Mouse (Mus musculus) midbrain, embryonic 15.5 days (tissue): ENCODE measurements around the gene Med22. TPM values are rescaled to one million over a fixed set of nuclear protein-coding genes. Genes with fewer than 3 reads are reported as not detected.

Experiments used
- ATAC-seq: fragments of 200-750 bp; cut with Nextera tagmentation; replicated peaks from 2 replicates; pipeline ENCODE4 v1.8.0; 2017; ENCODE audit warnings: moderate TSS enrichment
- H3K27ac ChIP-seq: fragments of 300-500 bp; sonication (generic); 2 replicates; pipeline ENCODE4 v1.5.1; 2015; ENCODE audit warnings: mild to moderate bottlenecking, inconsistent platforms
- H3K27me3 ChIP-seq: fragments of 300-500 bp; sonication (generic); replicated peaks from 2 replicates; pipeline ENCODE4 v1.6.1; 2015; ENCODE audit warnings: inconsistent platforms
- H3K36me3 ChIP-seq: fragments of 300-500 bp; sonication (generic); replicated peaks from 2 replicates; pipeline ENCODE4 v1.6.1; 2015; ENCODE audit warnings: inconsistent platforms
- H3K4me1 ChIP-seq: fragments of 300-500 bp; sonication (generic); 2 replicates; pipeline ENCODE4 v1.6.1; 2015; ENCODE audit warnings: inconsistent platforms
- H3K4me2 ChIP-seq: fragments of 300-500 bp; sonication (generic); 2 replicates; pipeline ENCODE4 v1.6.1; 2015; ENCODE audit warnings: inconsistent platforms, mild to moderate bottlenecking, moderate library complexity
- H3K4me3 ChIP-seq: fragments of 300-500 bp; sonication (generic); 2 replicates; pipeline ENCODE4 v1.5.1; 2015; ENCODE audit warnings: mild to moderate bottlenecking, inconsistent platforms
- H3K9ac ChIP-seq: fragments of 300-500 bp; sonication (generic); 2 replicates; pipeline ENCODE4 v1.6.1; 2015; ENCODE audit warnings: mild to moderate bottlenecking, inconsistent platforms
- H3K9me3 ChIP-seq: fragments of 300-500 bp; sonication (generic); 2 replicates; pipeline ENCODE4 v1.6.1; 2016; ENCODE audit warnings: inconsistent platforms
- WGBS: fragments of 180-500 bp; shearing (Covaris S2); methylation state at CpG from one replicate; pipeline ENCODE4 v1.1.7; 2015; ENCODE audit warnings: mixed read lengths; 5-methylcytosine and 5-hydroxymethylcytosine counted together
- polyA plus RNA-seq: library from polyadenylated mRNA; unstranded; fragments of >200 nt; fragmentation: Nextera tagmentation; extraction: Ambion mirVana; gene quantifications from 2 replicates; pipeline ENCODE4 v1.2.1, GENCODE M21; 2015

The Med22 gene
- polyA plus RNA-seq, 1 experiment from 2014 or later, result 144 TPM

DNA sequence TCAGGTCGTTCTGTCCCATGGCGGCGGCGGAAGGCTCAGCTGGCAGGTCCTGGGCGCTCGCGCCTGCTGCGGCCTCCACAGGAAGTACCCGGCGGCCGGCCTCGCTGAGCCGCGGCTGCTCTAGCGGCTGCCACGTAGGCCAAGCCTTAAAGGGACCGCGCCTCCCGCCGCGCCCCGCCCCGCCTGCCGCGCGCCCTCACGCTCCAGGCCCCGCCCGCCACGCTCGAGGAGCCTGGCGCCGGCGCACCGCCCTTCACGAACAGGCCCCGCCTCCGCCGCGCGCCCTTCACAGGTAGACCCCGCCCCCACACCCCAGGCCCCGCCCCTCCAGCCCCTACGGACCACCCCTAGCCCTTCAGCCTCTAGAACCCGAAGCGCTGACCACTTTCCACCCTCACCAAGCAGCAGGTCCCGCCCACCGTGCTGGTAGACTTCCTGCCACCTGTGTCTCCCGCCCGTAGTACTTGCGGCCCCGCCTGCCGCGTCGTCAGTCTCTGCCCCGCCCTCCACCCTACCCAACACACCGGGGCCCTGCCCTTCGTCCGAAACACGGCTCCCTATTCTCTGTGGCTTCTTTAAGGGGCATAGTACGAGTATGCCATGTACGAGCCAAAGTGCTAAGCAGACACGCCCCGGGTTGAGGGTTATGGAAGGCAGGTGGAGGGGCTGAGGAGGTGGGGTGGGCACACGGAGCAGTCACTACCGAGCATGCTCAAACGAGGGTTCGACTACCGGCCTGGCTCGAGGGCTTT is 23.0 kb upstream of the Med22 start, which contains the start of the genes Surf4 and Stkld1:
Surf4 (minus strand) TSS at position 625 of the 752 bp plus-strand sequence.
Stkld1 (plus strand) TSS at position 744 of the 752 bp plus-strand sequence.
- Histone ChIP-seq H3K4me3 (peak within 1 kb of the TSS; percentile 98), H3K27ac (peak within 1 kb of the TSS; percentile 81), H3K36me3 (no peaks in the 10 kb centered on the region), H3K27me3 (no peaks in the 10 kb centered on the region), H3K9me3 (no peaks in the 10 kb centered on the region), H3K4me1 (peaks cover 26% of the 10 kb centered on the region), H3K9ac (peak within 1 kb of the TSS; percentile 97), H3K4me2 (peak within 1 kb of the TSS; percentile 96)
- WGBS, result 2% methylated on average over 57 of the region's 70 CpGs
- ATAC-seq, result peak; percentile 95

DNA sequence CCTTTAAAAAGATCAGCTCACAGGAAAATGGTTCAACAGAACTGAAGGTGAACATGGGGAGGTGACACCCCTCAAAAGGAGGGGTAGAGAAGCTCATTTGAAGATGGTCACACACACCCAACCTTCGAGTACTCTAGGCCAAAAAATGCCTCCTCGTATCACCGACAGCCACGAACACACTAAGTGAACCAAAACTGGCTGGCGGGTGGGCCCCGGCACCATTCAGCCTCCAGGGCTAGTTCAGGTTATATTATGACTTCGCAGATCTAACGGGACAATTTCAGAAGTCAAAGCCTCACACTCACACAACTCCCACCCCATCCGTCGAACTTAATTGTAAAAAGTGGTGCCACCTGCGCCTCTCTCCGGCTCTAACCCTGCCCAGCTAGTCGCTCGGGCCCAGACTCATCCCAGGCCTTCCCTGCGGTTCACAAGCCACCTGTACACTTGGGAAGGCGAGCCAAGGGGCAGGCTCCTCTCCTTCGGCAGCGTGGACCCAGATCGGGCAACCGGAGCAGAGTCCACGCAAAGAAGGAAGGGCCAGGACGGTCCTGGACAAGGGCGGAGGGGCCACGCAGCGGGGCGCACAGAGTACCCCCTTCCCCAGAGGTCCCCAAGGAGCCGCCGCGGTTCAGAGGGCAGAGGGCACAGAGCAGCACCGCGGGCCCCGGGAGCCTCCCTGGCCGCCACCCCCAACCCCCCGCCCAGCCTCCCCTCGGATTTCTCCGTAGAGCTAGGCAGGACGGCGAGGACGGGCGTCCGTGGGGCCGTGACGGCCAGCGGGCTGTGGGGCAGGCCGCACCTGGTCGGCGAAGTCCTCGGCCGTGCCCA is 22.2 kb upstream of the Med22 start:
- 3% methylated on average over 39 of the region's 49 CpGs for WGBS
- no peaks in the 10 kb centered on the region for H3K27me3 ChIP-seq
- H3K4me3 ChIP-seq, result peak overlapping the region; percentile 98
- H3K4me2 ChIP-seq, result peak overlapping the region; percentile 96
- peak; percentile 51; the same call in 1 of the 2 replicates for ATAC-seq
- peak overlapping the region; percentile 97 for H3K9ac ChIP-seq
- no peaks in the 10 kb centered on the region for H3K9me3 ChIP-seq
- no peaks in the 10 kb centered on the region for H3K36me3 ChIP-seq
- H3K4me1 ChIP-seq, result peaks cover 26% of the 10 kb centered on the region
- H3K27ac ChIP-seq, result peak overlapping the region; percentile 81

DNA sequence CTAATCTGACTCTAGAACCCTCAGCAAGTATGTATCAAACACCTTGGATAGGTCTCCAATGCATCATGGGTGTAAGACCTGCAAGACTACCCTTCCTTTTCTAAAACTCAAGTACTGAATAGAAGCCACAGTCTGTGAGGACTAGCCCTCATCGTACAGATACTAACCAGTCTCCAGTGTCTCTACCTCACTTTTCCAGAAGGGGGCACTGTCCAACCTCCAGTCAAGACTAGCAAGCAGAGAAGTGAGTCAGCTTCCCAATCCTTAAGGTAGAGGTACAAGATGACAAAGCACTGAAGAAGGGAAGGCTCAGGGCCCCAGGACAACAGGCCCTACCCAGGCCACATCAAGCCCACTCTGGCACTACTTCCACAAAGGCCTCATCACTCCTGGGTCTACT is 19.9 kb upstream of the Med22 start:
- peaks cover 26% of the 10 kb centered on the region for H3K4me1 ChIP-seq
- no peak for ATAC-seq
- no peak overlapping the region for H3K4me2 ChIP-seq
- no peak overlapping the region for H3K27ac ChIP-seq
- H3K4me3 ChIP-seq, result no peak overlapping the region
- no peaks in the 10 kb centered on the region for H3K9me3 ChIP-seq
- H3K27me3 ChIP-seq, result no peaks in the 10 kb centered on the region
- peaks cover 8% of the 10 kb centered on the region for H3K36me3 ChIP-seq
- WGBS, result 39% methylated on average over 1 of the region's 1 CpGs
- no peak overlapping the region for H3K9ac ChIP-seq

DNA sequence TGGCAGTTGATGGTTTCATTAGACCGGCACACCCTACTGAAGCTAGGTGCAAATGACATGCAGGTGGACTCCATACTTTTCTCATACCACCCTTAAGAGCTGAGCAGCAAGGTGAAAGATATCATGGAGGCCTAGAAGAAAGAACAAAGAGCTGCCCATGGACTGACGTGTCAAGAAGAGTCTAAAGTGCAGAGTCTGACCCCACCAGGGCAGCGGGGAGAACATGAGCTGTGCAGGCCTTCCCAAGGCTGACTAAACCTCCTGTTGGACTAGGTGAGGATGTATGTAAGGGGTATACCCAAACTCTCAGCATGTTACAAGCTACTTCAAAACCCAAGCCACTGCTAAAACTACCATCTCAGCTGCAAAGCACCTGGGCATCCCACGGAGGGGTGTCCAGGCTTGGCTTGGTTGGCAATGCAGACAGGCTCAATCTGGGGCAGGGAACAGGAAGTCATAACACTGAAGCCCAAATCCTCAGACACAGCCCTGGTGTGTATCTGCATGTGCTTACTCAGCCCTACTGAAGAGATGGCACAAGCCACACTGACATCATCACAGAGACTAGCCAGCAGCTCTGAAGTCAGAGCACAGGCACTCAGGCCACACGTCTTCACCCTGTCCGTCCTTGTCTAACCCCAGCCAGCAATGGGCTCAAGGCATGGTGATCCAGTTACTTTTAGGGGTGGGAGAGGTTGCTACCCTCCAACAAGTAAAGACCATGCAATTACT is 17.4 kb upstream of the Med22 start:
- Histone ChIP-seq H3K9ac (no peak overlapping the region), H3K27ac (no peak overlapping the region), H3K36me3 (peaks cover 33% of the 10 kb centered on the region), H3K4me1 (peaks cover 26% of the 10 kb centered on the region), H3K27me3 (no peaks in the 10 kb centered on the region), H3K9me3 (no peaks in the 10 kb centered on the region), H3K4me3 (no peak overlapping the region), H3K4me2 (no peak overlapping the region)
- ATAC-seq, result no peak
- WGBS, result 92% methylated on average over 6 of the region's 6 CpGs

DNA sequence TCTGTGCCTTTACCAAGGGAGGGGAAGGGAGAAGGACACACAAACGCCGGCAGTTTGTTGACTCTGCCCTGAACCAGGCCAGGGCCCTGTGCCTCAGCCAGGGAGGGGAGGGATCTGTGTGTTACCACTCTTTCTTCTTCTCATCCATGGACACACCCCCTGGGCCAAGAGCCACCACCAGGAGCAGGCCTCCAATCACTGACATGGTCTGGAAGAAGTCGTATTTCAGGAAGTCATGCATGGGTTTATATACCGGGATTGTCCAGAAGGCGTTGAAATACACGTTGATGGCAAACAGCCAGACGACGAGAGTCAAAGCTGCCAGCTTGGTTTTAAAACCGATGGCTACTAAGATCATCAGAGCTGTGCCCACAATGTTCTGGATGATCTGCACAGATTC is 11.3 kb upstream of the Med22 start:
- peaks cover 18% of the 10 kb centered on the region for H3K4me1 ChIP-seq
- no peak for ATAC-seq
- 85% methylated on average over 9 of the region's 9 CpGs for WGBS
- no peak overlapping the region for H3K4me3 ChIP-seq
- no peaks in the 10 kb centered on the region for H3K9me3 ChIP-seq
- no peaks in the 10 kb centered on the region for H3K27me3 ChIP-seq
- H3K36me3 ChIP-seq, result peaks cover 75% of the 10 kb centered on the region
- no peak overlapping the region for H3K27ac ChIP-seq
- no peak overlapping the region for H3K4me2 ChIP-seq
- H3K9ac ChIP-seq, result no peak overlapping the region

DNA sequence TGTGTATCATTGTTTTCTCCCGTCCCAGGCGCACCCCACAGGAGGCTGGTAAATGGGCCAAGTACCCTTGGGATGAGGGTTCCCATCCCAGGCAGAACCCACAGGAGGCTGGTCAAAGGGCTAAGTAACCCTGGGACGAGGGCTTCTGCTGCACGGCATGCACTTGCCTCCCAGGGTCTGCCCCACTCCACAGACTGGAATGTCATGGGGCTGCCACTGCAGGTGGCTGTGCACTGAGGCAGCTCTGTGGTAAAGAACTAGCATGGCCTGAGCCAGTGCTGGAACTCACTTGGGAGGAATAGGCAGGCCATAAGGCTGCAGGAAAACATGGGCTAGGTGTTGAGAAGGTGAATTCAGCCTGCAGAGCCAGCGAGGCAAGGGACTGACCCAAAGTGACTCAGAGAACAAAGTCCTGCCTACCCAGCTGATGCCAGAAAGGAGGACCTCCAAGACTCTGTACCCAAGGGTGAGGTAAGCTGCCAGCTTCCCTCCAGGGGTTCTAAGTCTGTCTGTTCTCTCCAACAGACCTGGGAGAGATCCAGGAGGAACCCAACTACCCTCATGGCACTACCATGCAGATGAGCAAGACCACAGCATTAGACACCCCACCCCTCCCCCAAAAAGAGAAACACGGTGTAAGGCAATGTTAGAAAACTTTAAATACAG is 9.8 kb upstream of the Med22 start:
- H3K27ac ChIP-seq, result no peak overlapping the region
- H3K4me2 ChIP-seq, result no peak overlapping the region
- peaks cover 25% of the 10 kb centered on the region for H3K4me1 ChIP-seq
- WGBS, result 89% methylated on average over 6 of the region's 6 CpGs
- no peak overlapping the region for H3K4me3 ChIP-seq
- H3K9ac ChIP-seq, result no peak overlapping the region
- no peaks in the 10 kb centered on the region for H3K27me3 ChIP-seq
- H3K9me3 ChIP-seq, result no peaks in the 10 kb centered on the region
- H3K36me3 ChIP-seq, result peaks cover 67% of the 10 kb centered on the region
- no peak for ATAC-seq

DNA sequence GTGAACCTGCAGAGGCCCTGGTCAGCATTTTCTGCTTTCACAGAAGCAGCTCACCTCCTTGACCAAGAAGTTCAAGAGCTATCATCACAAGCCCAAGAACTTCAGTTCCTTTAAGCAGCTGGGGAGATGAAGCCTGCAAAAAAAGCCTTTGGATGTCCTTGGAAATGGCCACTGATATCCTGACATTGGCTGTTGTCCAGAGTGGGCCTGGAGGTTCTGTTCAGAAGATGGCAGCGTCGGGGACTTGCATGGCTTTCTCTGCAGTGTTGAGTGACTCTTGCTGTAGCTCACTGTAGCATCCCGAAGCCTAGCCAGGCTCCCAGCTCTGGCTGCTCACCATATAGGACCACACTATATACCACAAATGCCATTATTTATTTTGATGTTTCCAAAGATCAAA is 9.2 kb upstream of the Med22 start:
- 95% methylated on average over 3 of the region's 3 CpGs for WGBS
- Histone ChIP-seq H3K27me3 (no peaks in the 10 kb centered on the region), H3K36me3 (peaks cover 60% of the 10 kb centered on the region), H3K4me3 (no peak overlapping the region), H3K9me3 (no peaks in the 10 kb centered on the region), H3K4me1 (peaks cover 32% of the 10 kb centered on the region), H3K4me2 (no peak overlapping the region), H3K9ac (no peak overlapping the region), H3K27ac (no peak overlapping the region)
- ATAC-seq, result no peak

DNA sequence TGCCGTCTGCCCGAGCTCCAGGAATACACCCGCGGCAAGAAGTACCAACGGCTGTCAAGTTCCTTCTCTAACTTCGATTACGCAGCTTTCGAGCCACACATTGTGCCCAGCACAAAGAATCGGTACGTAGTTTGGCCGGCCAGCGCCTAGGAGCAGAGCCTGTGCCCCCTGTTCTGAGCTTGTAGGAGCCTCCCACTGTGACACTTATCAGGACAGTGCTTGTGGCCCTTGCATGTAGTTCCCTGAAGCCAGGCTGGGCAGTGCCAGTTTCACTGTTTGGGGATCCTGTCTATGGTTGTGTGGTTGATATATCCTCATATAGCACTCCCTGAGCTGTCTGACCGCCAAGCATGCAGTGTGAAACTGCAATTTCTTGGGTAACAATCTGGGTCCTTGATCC is 6.3 kb upstream of the Med22 start:
- peaks cover 44% of the 10 kb centered on the region for H3K4me1 ChIP-seq
- H3K4me2 ChIP-seq, result peak overlapping the region; percentile 93
- no peaks in the 10 kb centered on the region for H3K9me3 ChIP-seq
- no peaks in the 10 kb centered on the region for H3K27me3 ChIP-seq
- peak overlapping the region; percentile 84 for H3K27ac ChIP-seq
- peaks cover 57% of the 10 kb centered on the region for H3K36me3 ChIP-seq
- H3K9ac ChIP-seq, result peak overlapping the region; percentile 71
- 3% methylated on average over 13 of the region's 13 CpGs for WGBS
- peak; percentile 24; the same call in 1 of the 2 replicates for ATAC-seq
- peak overlapping the region; percentile 74 for H3K4me3 ChIP-seq

DNA sequence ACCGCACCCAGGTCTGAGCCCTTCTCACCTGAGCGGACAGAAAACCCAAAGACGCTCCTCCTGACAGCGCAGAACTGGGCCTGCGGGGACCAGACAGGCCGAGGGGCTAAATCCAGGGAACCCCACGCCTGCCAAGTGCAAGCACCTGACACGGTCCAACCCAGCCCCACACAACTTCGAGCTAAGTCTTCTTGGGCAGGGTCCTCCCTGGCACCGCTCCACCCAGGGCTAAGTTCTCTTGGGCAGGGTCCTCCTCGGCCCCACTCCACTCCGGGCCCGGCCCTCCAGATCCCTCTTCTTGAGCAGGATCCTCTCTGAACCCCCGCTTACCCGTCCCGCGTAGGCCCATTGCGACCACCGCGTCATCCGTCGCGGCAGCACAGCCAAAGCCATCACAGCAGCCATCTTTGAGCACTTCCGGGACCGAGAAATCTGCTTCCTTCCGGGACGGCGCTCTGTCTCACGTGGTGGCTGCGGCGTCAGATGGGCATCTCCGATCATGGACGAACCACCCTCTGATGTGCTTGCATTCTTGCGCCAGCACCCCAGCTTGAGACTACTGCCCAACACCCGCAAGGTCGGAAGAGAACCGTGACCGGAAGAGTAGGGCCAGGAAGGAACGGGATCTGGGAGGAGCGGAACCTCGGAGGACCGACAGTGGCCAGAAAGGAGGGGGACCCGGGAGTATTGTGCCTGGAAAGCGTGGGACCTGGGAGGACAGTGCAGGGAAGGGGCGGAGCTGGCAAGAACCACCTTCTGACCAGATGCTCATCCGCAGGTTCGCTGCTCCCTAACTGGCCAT is 5.7 kb upstream of the Med22 start, which contains the start of the genes Surf2 and Surf1:
Surf2 (plus strand) TSS at position 441 of the 802 bp plus-strand sequence.
Surf1 (minus strand) TSS at position 604 of the 802 bp plus-strand sequence.
- peaks cover 51% of the 10 kb centered on the region for H3K36me3 ChIP-seq
- peak within 1 kb of the TSS; percentile 74 for H3K4me3 ChIP-seq
- H3K27me3 ChIP-seq, result no peaks in the 10 kb centered on the region
- no peaks in the 10 kb centered on the region for H3K9me3 ChIP-seq
- H3K4me2 ChIP-seq, result peak within 1 kb of the TSS; percentile 93
- H3K4me1 ChIP-seq, result peaks cover 47% of the 10 kb centered on the region
- H3K9ac ChIP-seq, result peak within 1 kb of the TSS; percentile 71
- ATAC-seq, result peak; percentile 85
- peak within 1 kb of the TSS; percentile 84 for H3K27ac ChIP-seq
- WGBS, result 2% methylated on average over 47 of the region's 47 CpGs

DNA sequence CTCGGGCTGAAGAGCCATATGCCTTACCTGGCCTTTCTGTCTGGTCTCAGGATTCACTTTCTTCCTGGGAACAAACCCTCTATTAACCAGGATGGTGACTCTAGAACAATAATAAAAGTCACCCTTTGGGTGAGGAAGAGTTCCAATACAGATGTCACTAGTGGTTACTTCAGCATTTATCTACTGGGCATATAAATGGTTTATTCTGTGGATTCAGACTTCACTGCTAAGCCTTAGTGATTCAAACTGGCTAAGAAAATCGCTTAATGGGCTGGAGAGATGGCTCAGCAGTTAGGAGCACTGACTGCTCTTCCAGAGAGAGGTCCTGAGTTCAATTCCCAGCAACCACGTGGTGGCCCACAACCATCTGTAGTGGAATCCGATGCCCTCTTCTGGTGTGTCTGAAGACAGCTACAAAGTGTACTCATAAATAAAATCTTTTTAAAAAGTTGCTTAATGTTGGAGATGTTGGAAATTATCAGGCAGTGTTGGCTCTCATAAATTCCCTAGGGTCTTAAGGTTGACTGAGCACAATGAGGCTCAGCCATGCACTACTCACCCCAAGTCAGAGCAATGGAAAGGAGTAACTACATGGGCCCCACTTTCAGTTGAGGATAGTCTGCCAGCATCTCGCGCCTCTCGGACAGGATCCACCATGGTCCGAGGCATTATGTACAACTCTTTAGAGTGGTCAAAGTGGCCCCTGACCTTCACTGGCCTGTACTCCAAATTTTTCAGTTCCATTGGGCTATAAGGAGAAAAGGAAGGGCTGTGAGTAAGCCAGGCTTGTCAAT is 3.9 kb upstream of the Med22 start:
- Histone ChIP-seq H3K9me3 (no peaks in the 10 kb centered on the region), H3K4me3 (peak overlapping the region; percentile 74; the same call in 1 of the 2 replicates), H3K27me3 (no peaks in the 10 kb centered on the region), H3K9ac (no peak overlapping the region), H3K4me1 (peaks cover 52% of the 10 kb centered on the region), H3K36me3 (peaks cover 36% of the 10 kb centered on the region), H3K4me2 (no peak overlapping the region), H3K27ac (no peak overlapping the region)
- WGBS, result 63% methylated on average over 8 of the region's 8 CpGs
- ATAC-seq, result no peak
